Mouse (Mus musculus) cerebellum, postnatal 25 days (tissue): ENCODE data around the gene Ipcef1.

Source experiments
- DNase-seq, 2 experiments: peaks; one replicate each; pipeline ENCODE4 v3.0.0; 2021; ENCODE audit warnings: mixed read lengths in 2 of 2

Ipcef1 gene

GRCm38 (mm10) chr10:7052315-7053017, at the start of gene Ipcef1:
TSS of gene Ipcef1 (minus strand) at chr10:7052478.
- no peak for DNase-seq

- peak; percentile 49 for DNase-seq
Observed at GRCm38 (mm10) chr10:7077971-7078370, 25.7 kb upstream of the Ipcef1 start.

DNA sequence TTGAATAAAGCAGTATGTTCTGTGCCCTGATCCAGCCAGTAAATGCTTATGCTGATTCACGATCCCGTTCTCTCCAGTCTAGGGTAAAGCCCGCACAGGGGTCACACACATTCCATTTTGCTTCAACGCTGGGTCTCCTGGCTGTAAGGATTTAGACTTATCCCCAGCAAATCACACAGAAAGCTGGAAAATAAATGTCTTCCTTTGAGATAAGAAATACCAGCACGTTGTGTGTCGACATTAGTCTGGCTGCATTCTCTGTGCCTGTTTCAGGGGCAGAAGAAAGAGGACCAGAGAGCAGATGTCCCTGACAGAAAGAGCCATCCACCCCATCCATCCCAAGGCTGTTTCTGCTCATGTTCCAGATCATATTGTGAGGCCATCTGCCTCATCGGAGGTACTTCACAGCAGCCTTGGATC, 25.1 kb upstream of the Ipcef1 start:
- DNase-seq, result peak; percentile 78 to 85

- peak; percentile 72 to 82 for DNase-seq
Observed at GRCm38 (mm10) chr10:7076662-7077211, 24.5 kb upstream of the Ipcef1 start.

GRCm38 (mm10) chr10:7076201-7076600, 23.9 kb upstream of the Ipcef1 start:
- DNase-seq, result peak; percentile 88 to 93

DNA sequence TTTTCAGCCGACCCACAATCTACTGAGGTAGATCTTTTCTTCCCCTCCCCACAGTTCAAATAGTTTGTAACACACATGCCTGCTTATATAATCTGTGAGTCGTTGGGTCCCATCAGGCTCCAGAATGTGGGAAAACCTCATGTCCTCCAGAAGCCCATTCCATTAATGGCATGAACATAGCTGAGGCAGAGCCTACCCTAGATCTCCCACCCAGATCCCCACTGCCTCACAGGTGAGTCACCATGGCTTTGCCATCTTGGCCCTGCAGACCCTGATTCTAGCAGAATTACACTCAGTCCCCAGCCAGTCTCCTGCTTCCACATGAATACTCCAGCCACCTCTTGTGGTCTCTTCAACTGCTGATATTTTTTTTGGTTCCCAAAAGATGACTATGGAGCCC, 23.4 kb upstream of the Ipcef1 start:
- peak; percentile 32 to 43 for DNase-seq

DNA sequence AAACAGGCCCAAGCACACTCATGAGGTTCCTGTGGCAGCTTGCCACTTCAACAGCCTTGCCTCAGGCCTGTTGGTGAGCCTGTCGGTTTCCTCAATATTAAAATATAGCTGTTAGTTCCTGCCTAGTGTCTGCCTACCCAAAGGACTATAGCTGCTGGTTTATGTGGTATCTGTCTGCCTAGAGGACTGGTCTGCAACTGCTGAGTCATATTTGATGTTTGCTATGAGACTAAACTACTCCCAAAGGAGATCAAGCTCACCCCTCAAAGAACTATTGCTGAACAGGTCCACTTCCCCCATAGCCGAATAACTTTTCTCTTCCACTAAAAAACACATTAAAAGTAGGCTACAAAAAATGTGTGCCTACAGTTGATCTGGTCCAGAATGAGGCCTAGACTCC, 22.0 kb upstream of the Ipcef1 start:
- no peak for DNase-seq

- DNase-seq, result no peak
Observed at GRCm38 (mm10) chr10:7070924-7071323, 18.6 kb upstream of the Ipcef1 start.

DNA sequence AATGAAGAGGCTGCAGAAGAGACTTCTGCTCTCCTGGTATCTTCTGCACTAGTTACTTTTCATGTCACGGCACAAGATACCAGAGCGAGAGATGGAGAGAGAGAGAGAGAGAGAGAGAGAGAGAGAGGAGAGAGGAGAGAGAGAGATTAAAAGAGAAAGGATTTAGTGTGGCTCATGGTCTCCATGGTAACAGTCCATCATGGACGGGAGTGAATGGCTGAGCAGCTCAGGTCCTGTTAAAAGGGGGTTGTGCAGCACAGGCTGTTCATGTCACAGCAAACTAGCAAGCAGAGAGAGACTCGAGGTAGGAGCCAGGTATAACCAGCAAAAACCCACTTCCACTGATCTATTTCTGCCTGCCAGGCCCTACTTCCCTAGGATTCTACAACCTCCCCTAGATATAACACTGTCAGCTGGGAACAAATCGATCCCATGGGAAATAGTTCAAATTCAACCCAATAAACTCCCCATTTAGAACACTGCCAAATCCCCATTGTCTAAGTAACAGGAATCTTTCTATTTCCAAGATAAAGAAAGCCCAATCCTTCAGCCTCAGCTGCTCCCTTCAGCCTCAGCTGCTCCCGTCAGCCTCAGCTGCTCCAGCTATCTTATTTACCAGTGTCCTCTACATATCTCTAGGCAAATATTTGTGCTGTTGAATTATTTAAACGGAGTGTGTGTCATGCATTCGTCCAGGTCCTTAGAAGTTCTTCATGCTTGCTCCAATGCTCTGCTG, 18.0 kb upstream of the Ipcef1 start:
- no peak for DNase-seq

DNA sequence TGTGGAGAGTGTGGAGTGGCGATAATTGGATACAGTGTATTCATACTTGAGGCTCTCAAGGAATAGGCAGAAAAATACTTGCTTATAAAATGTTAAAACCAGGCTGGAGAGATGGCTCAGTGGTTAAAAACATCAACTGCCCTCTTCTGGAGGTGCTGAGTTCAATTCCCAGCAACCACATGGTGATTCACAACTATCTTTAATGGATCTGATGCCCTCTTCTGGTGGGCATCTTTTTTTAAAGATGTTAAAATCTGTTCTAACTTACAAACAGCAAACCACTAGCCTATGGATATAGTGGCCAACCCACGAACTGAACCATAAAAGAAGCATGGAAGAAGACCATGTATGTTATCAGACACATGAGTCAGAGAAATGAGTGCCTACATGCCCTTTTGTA, 16.8 kb upstream of the Ipcef1 start:
- no peak for DNase-seq

DNA sequence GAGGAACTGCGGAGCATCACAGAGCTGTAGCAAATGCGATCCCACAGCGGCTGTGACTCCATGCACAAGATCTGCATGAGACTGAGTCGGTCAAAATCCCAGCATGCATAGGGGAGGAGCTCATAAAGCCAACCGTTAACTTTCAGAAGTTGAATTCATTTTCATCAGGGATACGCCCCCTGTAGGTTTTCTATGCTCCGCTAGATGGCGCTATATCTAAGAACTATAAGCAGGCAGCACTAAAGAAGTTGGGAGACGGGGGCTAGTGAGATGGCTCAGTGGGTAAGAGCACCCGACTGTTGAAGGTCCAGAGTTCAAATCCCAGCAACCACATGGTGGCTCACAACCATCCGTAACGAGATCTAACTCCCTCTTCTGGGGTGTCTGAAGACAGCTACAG, 16.3 kb upstream of the Ipcef1 start:
- DNase-seq, result peak in 1 of 2 experiments; percentile 31

GRCm38 (mm10) chr10:7063752-7064457, 11.6 kb upstream of the Ipcef1 start:
- DNase-seq, result peak in 1 of 2 experiments; percentile 20

- DNase-seq, result no peak
Observed at GRCm38 (mm10) chr10:7062993-7063392, 10.7 kb upstream of the Ipcef1 start.

GRCm38 (mm10) chr10:7060326-7060725, 8.0 kb upstream of the Ipcef1 start:
- no peak for DNase-seq

- DNase-seq, result no peak
Observed at GRCm38 (mm10) chr10:7057546-7057945, 5.3 kb upstream of the Ipcef1 start.

- DNase-seq, result no peak
Observed at GRCm38 (mm10) chr10:7054560-7055205, 2.4 kb upstream of the Ipcef1 start.

DNA sequence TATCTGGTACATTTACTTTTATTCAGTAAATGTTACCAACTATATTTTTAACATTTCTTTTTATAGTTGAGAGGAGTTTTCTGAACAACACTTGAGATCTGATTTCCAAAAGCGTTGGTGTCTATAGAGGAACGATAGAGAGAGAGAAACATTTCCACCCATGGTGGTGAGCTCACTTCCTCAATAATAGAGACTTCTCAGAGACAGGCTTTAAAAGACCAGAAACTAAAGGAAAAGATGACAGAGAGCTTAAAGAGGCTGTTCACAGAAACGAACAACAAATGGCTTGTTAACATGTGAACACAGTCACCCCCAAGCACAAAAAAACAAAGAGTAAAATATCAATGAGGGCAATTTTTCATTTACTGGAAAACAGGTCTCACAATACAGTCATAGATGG, 2.4 kb downstream of the Ipcef1 start:
- no peak for DNase-seq

DNA sequence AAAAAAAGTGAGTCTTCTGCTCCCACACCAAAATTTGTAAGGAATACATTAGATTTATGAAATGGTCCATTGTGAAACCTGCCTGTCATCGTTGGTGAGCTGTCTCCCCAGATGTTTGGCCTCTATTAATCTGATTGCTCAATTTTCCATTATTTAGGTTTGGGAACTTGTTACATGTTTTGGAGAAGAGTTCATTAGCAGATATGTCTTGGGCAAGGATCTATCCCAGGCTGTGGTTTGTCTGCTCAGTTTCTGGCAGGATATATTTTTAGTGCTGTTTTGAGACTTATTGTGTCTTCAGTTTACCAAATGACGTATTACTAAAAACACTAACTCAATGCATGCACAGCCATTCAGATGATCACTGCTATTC, 4.4 kb downstream of the Ipcef1 start:
- no peak for DNase-seq

- no peak for DNase-seq
Observed at GRCm38 (mm10) chr10:7047288-7047918, 4.9 kb downstream of the Ipcef1 start.

GRCm38 (mm10) chr10:7043896-7044295, 8.4 kb downstream of the Ipcef1 start:
- no peak for DNase-seq

DNA sequence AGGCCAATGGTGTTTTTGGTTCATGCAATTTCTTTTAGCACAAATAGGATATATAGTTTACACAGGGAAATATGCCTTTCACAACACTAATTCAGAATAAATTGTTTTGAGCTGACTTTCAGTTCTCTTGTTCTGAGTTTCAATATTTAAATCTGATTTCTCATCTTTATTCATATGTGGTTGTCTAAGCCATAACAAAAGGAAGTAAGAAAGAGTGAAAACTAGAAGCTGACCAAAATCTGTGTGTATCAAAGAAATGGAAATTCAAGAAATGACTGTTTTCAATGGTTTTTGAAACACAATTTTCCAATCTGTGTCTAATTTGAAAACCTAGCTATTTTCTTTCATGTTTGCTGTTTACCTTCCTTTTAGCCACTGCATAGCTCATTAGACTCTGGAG, 11.2 kb downstream of the Ipcef1 start:
- no peak for DNase-seq

GRCm38 (mm10) chr10:7037194-7037593, 15.1 kb downstream of the Ipcef1 start:
- DNase-seq, result no peak
